ENCODE assay signal across 13 mouse cellular contexts in the genomic region with DNA sequence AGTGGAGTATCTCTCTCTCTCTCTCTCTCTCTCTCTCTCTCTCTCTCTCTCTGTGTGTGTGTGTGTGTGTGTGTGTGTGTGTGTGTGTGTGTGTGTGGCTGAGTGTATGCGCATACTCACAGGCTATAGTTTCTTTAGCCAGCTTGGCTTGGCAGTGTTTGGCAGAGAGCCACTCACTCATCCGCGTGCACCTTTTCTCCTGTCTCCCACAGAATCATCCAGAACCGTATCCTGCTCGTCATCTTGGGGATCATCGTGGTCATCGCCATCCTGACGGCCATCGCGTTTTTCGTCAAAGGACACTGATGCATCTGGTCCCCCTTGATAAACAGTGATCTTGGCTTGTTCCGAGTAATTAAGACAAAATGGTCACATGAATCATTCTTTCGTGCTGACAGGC.
"Had no signal": no experiment of that assay in that cellular context is flagged by ENCODE, and none has a peak within 500 bp of the region (broad histone marks: within the 10 kb centered on the region; RNA-seq: fewer than 3 reads in every experiment).

No protein-coding gene starts in this region.

- DNase-seq: gastrocnemius, postnatal 14 days; gastrocnemius, postnatal 36 days; heart, adult 11 months; heart, adult 2 months; heart, postnatal 14 days; heart, postnatal 36 days; kidney, adult 18-20 months; kidney, adult 8-10 months; kidney, postnatal 10 days; kidney, postnatal 25 days; kidney, postnatal 4 days; liver; liver, embryonic 13.5 days had no signal
